Mouse (Mus musculus) thymus, postnatal 25 days (tissue): ENCODE measurements around the gene Hagh.

Source experiments
- DNase-seq: peaks from one replicate; pipeline ENCODE4 v3.0.0; 2022

Hagh gene

DNA sequence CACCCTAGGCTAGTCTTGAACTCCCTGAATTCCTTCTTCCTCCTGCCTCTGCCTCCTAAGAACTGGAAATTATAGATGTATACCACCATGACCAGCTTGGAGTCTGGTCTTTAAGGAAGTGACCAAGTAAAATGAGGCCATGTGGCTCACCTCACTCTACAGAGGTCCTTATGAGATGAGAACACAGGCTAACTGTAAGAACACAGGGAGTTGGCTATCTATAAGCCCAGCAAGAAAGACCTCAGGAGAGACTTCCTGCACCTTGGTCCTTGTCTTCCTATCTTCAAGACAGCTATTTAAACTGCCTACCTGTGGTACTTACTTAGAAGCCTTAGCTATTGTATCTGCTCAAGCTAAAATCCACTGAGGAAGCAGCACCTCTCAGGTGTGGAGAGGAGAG lies 74.0 kb downstream of the Hagh start:
- DNase-seq: no peak
